Mouse (Mus musculus) kidney, postnatal 0 days (tissue): ENCODE measurements around the gene Pde6c. TPM values are rescaled to one million over a fixed set of nuclear protein-coding genes. Genes with fewer than 3 reads are reported as not detected.

Source experiments
- ATAC-seq: fragments of 200-750 bp; cut with Nextera tagmentation; replicated peaks from 2 replicates; pipeline ENCODE4 v1.8.0; 2017; ENCODE audit warnings: low read depth, moderate number of reproducible peaks, moderate TSS enrichment, moderate library complexity; ENCODE audit not compliant: low FRiP score
- DNase-seq: peaks from one replicate; pipeline ENCODE4 v3.0.0-alpha.2; 2016; ENCODE audit warnings: low spot score
- H3K27ac ChIP-seq: fragments of 300-500 bp; sonication (generic); 2 replicates; pipeline ENCODE4 v1.5.1; 2014; ENCODE audit warnings: mild to moderate bottlenecking
- H3K27me3 ChIP-seq: fragments of 300-500 bp; sonication (generic); 2 replicates; pipeline ENCODE4 v1.6.1; 2014; ENCODE audit warnings: low read length, mixed read lengths; ENCODE audit not compliant: insufficient read depth
- H3K36me3 ChIP-seq: fragments of 300-500 bp; sonication (generic); 2 replicates; pipeline ENCODE4 v1.6.1; 2014; ENCODE audit warnings: low read length, mixed read lengths; ENCODE audit not compliant: insufficient read depth
- H3K4me1 ChIP-seq: fragments of 300-500 bp; sonication (generic); replicated peaks from 2 replicates; pipeline ENCODE4 v1.6.1; 2014; ENCODE audit warnings: antibody characterized with exemption, low read length, mixed read lengths; ENCODE audit not compliant: insufficient read depth
- H3K4me2 ChIP-seq: fragments of 300-500 bp; sonication (generic); 2 replicates; pipeline ENCODE4 v1.6.1; 2014; ENCODE audit warnings: mild to moderate bottlenecking, low read length, moderate library complexity, mixed read lengths
- H3K4me3 ChIP-seq: fragments of 300-500 bp; sonication (generic); replicated peaks from 2 replicates; pipeline ENCODE4 v1.5.1; 2014; ENCODE audit warnings: low read depth, low read length
- H3K9ac ChIP-seq: fragments of 300-500 bp; sonication (generic); 2 replicates; pipeline ENCODE4 v1.6.1; 2014; ENCODE audit warnings: low read depth, low read length
- H3K9me3 ChIP-seq: fragments of 300-500 bp; sonication (generic); replicated peaks from 2 replicates; pipeline ENCODE4 v1.6.1; 2016; ENCODE audit warnings: low read length, inconsistent platforms, mixed read lengths
- CTCF ChIP-seq: IDR thresholded peaks from 2 replicates; pipeline ENCODE4 v1.5.1; 2016; ENCODE audit warnings: antibody characterized with exemption, low read depth, mild to moderate bottlenecking, moderate library complexity
- WGBS: fragments of 180-500 bp; shearing (Covaris S2); extraction: QIAGEN DNeasy Blood & Tissue Kit; methylation state at CpG from one replicate; pipeline ENCODE4 v1.1.7; 2014; 5-methylcytosine and 5-hydroxymethylcytosine counted together
- polyA plus RNA-seq: library from polyadenylated mRNA; unstranded; fragments of >200 nt; fragmentation: Nextera tagmentation; extraction: Ambion mirVana; gene quantifications from 2 replicates; pipeline ENCODE4 v1.2.1, GENCODE M21; 2015

Gene Pde6c
- polyA plus RNA-seq, 1 experiment from 2014 or later, result 0.16 TPM

DNA sequence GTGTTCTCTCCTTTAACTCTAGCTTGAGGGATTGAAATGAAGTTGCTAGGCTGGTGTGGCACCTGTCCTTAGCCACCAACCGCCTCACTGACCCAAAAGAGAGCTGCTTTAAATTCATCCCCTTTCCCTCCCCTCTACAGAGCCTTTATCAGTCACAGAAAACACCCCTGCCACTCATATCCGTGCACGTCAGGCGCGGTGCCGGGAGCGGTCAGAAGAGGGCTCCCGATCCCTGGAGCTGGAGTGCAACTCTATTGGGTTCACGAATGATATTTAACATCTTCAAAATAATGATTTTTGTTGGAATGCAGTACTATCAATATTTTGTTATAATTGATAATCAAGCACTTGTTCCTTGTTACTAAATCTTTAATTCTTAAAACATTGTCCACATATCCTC is 74.1 kb downstream of the Pde6c start:
- DNase-seq, result peak; percentile 7
- no peaks in the 10 kb centered on the region for H3K4me1 ChIP-seq
- ATAC-seq, result no peak
- H3K4me2 ChIP-seq, result no peak overlapping the region
- 0 out of 2 replicates have a peak, but pooled peaks cover 5% of the 10 kb centered on the region for H3K36me3 ChIP-seq
- H3K27ac ChIP-seq, result no peak overlapping the region
- WGBS, result 68% methylated on average over 9 of the region's 9 CpGs
- H3K9me3 ChIP-seq, result no peaks in the 10 kb centered on the region
- H3K4me3 ChIP-seq, result no peak overlapping the region
- H3K27me3 ChIP-seq, result no peaks in the 10 kb centered on the region
- no peak overlapping the region for H3K9ac ChIP-seq
- peak; percentile 60 for TF ChIP-seq CTCF

DNA sequence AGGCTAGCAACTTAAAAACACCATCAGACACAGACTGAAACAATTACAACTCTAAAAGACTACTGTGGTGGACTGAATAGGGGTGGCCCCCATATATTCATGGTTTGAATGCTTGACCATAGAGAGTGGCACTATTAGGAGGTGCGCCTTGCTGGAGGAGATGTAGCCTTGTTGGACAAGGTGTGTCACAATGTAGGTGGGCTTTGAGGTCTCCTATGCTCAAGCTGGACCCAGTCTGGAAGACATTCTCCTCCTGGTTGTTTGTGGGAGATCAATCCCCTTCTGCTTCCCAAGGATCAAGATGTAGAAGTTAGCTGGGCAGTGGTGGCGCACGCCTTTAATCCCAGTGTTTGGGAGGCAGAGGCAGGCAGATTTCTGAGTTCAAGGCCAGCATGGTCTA is 85.1 kb downstream of the Pde6c start:
- TF ChIP-seq CTCF, result no peak
- ATAC-seq (no peak), DNase-seq (no peak)
- no peak overlapping the region for H3K27ac ChIP-seq
- no peak overlapping the region for H3K4me2 ChIP-seq
- no peak overlapping the region for H3K9ac ChIP-seq
- 94% methylated on average over 3 of the region's 3 CpGs for WGBS
- H3K36me3 ChIP-seq, result 0 out of 2 replicates have a peak, but pooled peaks cover 3% of the 10 kb centered on the region
- H3K27me3 ChIP-seq, result no peaks in the 10 kb centered on the region
- no peaks in the 10 kb centered on the region for H3K4me1 ChIP-seq
- no peak overlapping the region for H3K4me3 ChIP-seq
- no peaks in the 10 kb centered on the region for H3K9me3 ChIP-seq

DNA sequence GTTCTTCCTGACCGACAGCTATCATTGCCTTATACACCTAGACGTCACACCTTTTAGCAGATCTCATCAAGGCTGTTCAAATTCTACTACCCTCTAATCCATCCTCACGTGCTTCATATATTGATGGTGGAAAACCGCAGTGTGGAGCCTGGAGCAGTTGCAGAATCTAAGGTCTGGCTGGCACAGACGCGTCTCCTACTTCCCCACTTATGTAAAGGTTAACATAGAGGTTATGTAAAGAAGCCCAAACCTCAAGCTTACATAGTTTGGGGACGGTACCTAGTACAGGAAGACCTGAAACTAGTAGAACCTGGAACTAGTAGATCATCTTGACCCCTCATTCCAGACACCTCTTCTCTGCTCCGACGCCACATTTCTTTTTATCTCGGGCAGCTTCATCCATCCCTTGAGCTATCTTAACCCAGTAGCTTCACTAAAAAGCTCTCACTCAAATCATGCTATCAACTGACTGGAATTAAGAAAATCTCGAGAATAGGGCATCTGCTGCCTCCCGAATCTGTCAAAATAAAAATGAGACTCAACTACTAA is 90.8 kb downstream of the Pde6c start:
- Histone ChIP-seq H3K4me3 (peak overlapping the region; percentile 57), H3K9me3 (no peaks in the 10 kb centered on the region), H3K36me3 (0 out of 2 replicates have a peak, but pooled peaks cover 3% of the 10 kb centered on the region), H3K27me3 (no peaks in the 10 kb centered on the region), H3K4me2 (peak overlapping the region; percentile 65), H3K4me1 (0 out of 2 replicates have a peak, but pooled peaks cover 4% of the 10 kb centered on the region), H3K9ac (peak overlapping the region; percentile 69), H3K27ac (peak overlapping the region; percentile 84)
- DNase-seq, result no peak
- ATAC-seq, result no peak
- whole genome bisulfite sequencing, result 6% methylated on average over 12 of the region's 12 CpGs
- no peak for TF ChIP-seq CTCF

DNA sequence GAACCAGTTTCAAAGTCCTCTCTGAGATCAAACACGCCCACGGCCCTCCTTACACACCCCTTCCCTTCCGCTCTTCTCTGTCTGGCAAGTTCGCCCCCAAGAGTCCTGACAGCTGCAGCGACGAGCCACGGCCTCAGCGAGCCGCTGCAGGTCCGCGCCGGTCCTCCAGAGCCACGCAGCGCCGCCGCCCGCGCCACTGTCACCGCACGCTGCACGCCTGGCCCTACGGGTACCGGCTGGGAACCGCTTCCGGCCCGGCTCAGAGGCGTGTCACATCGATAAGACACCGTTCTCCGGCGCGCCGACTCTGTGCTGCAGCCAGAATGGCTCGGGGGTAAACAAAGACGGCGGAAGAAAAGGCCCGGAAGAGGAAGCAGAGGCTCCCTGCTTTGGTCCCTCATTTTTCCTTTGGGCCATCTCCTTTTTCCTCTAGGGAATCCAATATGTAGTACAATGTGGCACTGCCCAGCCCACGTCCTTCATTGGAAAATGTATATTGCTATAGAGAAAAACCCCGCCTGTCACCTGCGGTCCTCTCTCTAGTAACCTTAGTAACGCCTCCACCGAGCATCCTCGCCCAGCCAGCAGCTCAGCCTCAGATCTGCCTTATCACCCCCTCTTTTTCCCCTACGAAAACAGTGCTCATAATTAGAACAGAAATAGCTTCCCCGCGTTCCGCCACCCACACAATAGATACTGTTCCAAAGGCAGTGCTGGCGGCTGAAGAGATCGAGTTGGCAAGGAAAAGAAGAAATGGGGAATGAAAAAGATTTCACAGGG is 91.5 kb downstream of the Pde6c start, which contains the start of gene Fra10ac1:
Gene Fra10ac1 (minus strand): TSS at position 252 of the 780 bp plus-strand sequence.
- no peaks in the 10 kb centered on the region for H3K27me3 ChIP-seq
- under 1% methylated on average over 49 of the region's 49 CpGs for WGBS
- ATAC-seq (peak; percentile 98), DNase-seq (peak; percentile 93)
- 0 out of 2 replicates have a peak, but pooled peaks cover 4% of the 10 kb centered on the region for H3K4me1 ChIP-seq
- peak within 1 kb of the TSS; percentile 65 for H3K4me2 ChIP-seq
- H3K9ac ChIP-seq, result peak within 1 kb of the TSS; percentile 69
- no peaks in the 10 kb centered on the region for H3K36me3 ChIP-seq
- TF ChIP-seq CTCF, result peak; percentile 70
- no peaks in the 10 kb centered on the region for H3K9me3 ChIP-seq
- H3K4me3 ChIP-seq, result peak within 1 kb of the TSS; percentile 57
- peak within 1 kb of the TSS; percentile 84 for H3K27ac ChIP-seq

DNA sequence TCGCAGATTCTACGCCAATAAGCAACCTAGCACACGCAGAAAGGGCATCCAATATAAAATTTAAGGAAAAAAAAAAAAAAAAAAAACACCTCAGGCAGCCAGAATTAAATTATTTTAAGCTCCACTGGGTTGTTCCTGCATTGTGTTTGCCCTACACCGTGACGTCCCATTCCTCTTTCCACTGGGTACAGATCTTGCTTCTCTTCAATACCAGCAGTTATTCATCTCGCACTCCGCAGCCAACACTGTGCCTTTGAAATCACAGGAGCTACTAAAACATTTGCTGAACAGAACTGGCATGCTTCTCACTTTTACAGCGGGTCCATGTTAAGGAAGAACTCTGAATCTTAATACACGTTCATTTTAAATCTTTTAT is 92.1 kb downstream of the Pde6c start:
- no peaks in the 10 kb centered on the region for H3K36me3 ChIP-seq
- 11% methylated on average over 9 of the region's 9 CpGs for WGBS
- no peaks in the 10 kb centered on the region for H3K27me3 ChIP-seq
- H3K27ac ChIP-seq, result peak overlapping the region; percentile 73
- no peak for ATAC-seq
- H3K4me2 ChIP-seq, result peak overlapping the region; percentile 65
- H3K9ac ChIP-seq, result peak overlapping the region; percentile 69
- no peak for TF ChIP-seq CTCF
- H3K9me3 ChIP-seq, result no peaks in the 10 kb centered on the region
- H3K4me1 ChIP-seq, result 0 out of 2 replicates have a peak, but pooled peaks cover 4% of the 10 kb centered on the region
- peak overlapping the region; percentile 57 for H3K4me3 ChIP-seq
- DNase-seq, result no peak

DNA sequence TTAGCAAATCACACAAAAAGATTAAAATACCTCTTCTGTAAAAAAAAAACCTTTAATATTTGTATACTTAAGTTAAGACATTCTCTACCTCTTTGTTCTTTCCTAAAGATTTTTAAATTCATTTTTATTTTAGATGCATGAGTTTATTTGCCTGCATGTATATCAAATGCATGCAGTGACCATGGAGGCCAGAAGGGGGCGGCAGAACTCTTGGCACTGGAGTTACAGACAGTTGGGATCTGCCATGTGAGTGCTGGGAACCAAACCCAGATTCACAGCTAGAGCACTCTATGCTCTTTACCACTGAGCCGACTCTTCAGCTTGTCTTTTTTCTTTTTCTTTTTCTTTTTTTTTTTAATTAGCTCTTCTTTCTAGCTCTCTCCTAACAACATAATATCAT is 96.1 kb downstream of the Pde6c start:
- 0 out of 2 replicates have a peak, but pooled peaks have one; percentile 27 for TF ChIP-seq CTCF
- no peak overlapping the region for H3K4me3 ChIP-seq
- H3K9me3 ChIP-seq, result no peaks in the 10 kb centered on the region
- no peak overlapping the region for H3K9ac ChIP-seq
- ATAC-seq (no peak), DNase-seq (no peak)
- no peaks in the 10 kb centered on the region for H3K4me1 ChIP-seq
- no peak overlapping the region for H3K4me2 ChIP-seq
- H3K36me3 ChIP-seq, result no peaks in the 10 kb centered on the region
- 63% methylated on average over 2 of the region's 2 CpGs for WGBS
- no peaks in the 10 kb centered on the region for H3K27me3 ChIP-seq
- no peak overlapping the region for H3K27ac ChIP-seq
